Mouse (Mus musculus): Measurements from ENCODE around the gene Ttll7.

- no peak for TF ChIP-seq GATA1 (IDR thresholded peaks at IDR 0.05; ENCODE audit: borderline replicate concordance, low read length)
- no peak for TF ChIP-seq CTCF (IDR thresholded peaks at IDR 0.05; ENCODE audit: low read depth, low read length)
- no peak for TF ChIP-seq TAL1 (conservative IDR thresholded peaks at IDR 0.05; ENCODE audit: low read depth, low read length)
These were observed 177.6 kb downstream of the Ttll7 start for GRCm38 (mm10) chr3:147029718-147030117.

All from G1E (cell line).